Mouse (Mus musculus) heart, adult 2 months (tissue): ENCODE results near the gene Tprn.

ENCODE experiments used
- CTCF ChIP-seq: fragments of 200-600 bp; IDR thresholded peaks from 2 replicates; pipeline ENCODE4 v1.8.1; 2022; ENCODE audit warnings: antibody characterized with exemption, mild to moderate bottlenecking, moderate library complexity
- EP300 ChIP-seq: fragments of 200-500 bp; IDR thresholded peaks from 2 replicates; pipeline ENCODE4 v1.6.1; 2011; ENCODE audit warnings: low read depth, low read length, control low read depth; ENCODE audit not compliant: insufficient read depth

GRCm38 (mm10) chr2:25286837-25287636, 24.6 kb downstream of the Tprn start:
- TF ChIP-seq CTCF (no peak), EP300 (no peak)
